Mouse (Mus musculus) lung, embryonic 14.5 days (tissue): ENCODE data around the gene Ddo. TPM values are rescaled to one million over a fixed set of nuclear protein-coding genes. Genes with fewer than 3 reads are reported as not detected.

Source experiments
- ATAC-seq: fragments of 200-750 bp; cut with Nextera tagmentation; 2 replicates; pipeline ENCODE4 v1.8.0; 2017; ENCODE audit warnings: mild to moderate bottlenecking, moderate TSS enrichment, moderate library complexity; ENCODE audit not compliant: insufficient read depth
- DNase-seq: peaks from one replicate; pipeline ENCODE4 v3.0.0-alpha.2; 2015
- H3K27ac ChIP-seq: fragments of 300-500 bp; sonication (generic); 2 replicates; pipeline ENCODE4 v1.5.1; 2014; ENCODE audit warnings: low read depth, mild to moderate bottlenecking, moderate library complexity
- H3K27me3 ChIP-seq: fragments of 300-500 bp; sonication (generic); 2 replicates; pipeline ENCODE4 v1.6.1; 2014; ENCODE audit warnings: low read length, control low read depth; ENCODE audit not compliant: insufficient read depth
- H3K36me3 ChIP-seq: fragments of 300-500 bp; sonication (generic); 2 replicates; pipeline ENCODE4 v1.6.1; 2014; ENCODE audit warnings: control low read depth; ENCODE audit not compliant: insufficient read depth
- H3K4me1 ChIP-seq: fragments of 300-500 bp; sonication (generic); 2 replicates; pipeline ENCODE4 v1.6.1; 2014; ENCODE audit warnings: antibody characterized with exemption, control low read depth; ENCODE audit not compliant: insufficient read depth
- H3K4me2 ChIP-seq: fragments of 300-500 bp; sonication (generic); 2 replicates; pipeline ENCODE4 v1.6.1; 2014; ENCODE audit warnings: mild to moderate bottlenecking
- H3K4me3 ChIP-seq: fragments of 300-500 bp; sonication (generic); 2 replicates; pipeline ENCODE4 v1.5.1; 2014; ENCODE audit warnings: low read depth, low read length
- H3K9ac ChIP-seq: fragments of 300-500 bp; sonication (generic); 2 replicates; pipeline ENCODE4 v1.6.1; 2014
- H3K9me3 ChIP-seq: fragments of 300-500 bp; sonication (generic); 2 replicates; pipeline ENCODE4 v1.6.1; 2016; ENCODE audit warnings: low read depth, low read length, control low read depth
- CTCF ChIP-seq: IDR thresholded peaks from 2 replicates; pipeline ENCODE4 v1.5.1; 2016; ENCODE audit warnings: antibody characterized with exemption, low read depth
- WGBS: fragments of 180-500 bp; shearing (Covaris S2); extraction: QIAGEN DNeasy Blood & Tissue Kit; methylation state at CpG from one replicate; pipeline ENCODE4 v1.1.7; 2014; 5-methylcytosine and 5-hydroxymethylcytosine counted together
- polyA plus RNA-seq: library from polyadenylated mRNA; unstranded; fragments of >200 nt; fragmentation: Nextera tagmentation; extraction: Ambion mirVana; gene quantifications from 2 replicates; pipeline ENCODE4 v1.2.1, GENCODE M21; 2014

Ddo gene
- polyA plus RNA-seq: 1.8 and 2.7 TPM in 2 replicates

DNA sequence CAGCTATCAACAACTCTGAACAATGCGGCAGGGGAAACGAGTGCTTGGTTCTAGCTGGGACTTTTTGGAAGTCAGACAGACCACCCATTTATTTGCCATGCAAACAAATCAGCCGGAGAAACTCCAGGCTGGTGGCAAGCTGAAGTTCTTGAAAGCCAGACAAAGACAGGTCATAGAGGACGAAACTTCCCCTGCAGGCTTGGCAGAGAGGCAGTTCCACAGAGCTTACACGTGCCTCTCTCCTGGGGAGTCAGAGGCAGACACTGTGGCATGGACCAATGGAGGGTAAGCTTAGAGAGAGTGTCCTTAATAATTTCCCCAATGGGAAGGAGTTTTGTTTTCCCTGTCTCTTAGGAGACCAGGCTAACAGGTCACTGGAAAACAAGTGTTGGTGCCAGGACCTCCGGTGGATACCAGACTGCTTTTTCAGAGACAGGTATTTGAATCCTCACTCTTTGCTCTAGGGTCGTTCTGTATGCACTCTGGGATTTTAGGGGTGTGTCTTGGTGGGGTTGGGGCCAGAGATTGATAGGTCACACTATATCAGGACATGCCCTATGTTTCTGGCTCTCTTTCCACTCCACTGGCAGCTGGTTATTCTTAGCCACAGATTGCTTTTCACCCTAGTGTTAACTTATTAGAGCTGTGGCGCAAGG lies at the start of gene Ddo:
Gene Ddo (plus strand): TSS at position 356 of the 656 bp plus-strand sequence.
- Histone ChIP-seq H3K27me3 (no peaks in the 10 kb centered on the region), H3K9me3 (no peaks in the 10 kb centered on the region), H3K4me2 (peak within 1 kb of the TSS; percentile 44), H3K4me3 (0 out of 2 replicates have a peak within 1 kb of the TSS, but pooled peaks have one; percentile 10), H3K36me3 (no peaks in the 10 kb centered on the region), H3K4me1 (0 out of 2 replicates have a peak, but pooled peaks cover 4% of the 10 kb centered on the region), H3K27ac (peak within 1 kb of the TSS; percentile 1; the same call in 1 of the 2 replicates), H3K9ac (no peak within 1 kb of the TSS)
- TF ChIP-seq CTCF: no peak
- DNase-seq (peak; percentile 37), ATAC-seq (peak; percentile 80)
- WGBS: 31% methylated on average over 8 of the region's 8 CpGs

DNA sequence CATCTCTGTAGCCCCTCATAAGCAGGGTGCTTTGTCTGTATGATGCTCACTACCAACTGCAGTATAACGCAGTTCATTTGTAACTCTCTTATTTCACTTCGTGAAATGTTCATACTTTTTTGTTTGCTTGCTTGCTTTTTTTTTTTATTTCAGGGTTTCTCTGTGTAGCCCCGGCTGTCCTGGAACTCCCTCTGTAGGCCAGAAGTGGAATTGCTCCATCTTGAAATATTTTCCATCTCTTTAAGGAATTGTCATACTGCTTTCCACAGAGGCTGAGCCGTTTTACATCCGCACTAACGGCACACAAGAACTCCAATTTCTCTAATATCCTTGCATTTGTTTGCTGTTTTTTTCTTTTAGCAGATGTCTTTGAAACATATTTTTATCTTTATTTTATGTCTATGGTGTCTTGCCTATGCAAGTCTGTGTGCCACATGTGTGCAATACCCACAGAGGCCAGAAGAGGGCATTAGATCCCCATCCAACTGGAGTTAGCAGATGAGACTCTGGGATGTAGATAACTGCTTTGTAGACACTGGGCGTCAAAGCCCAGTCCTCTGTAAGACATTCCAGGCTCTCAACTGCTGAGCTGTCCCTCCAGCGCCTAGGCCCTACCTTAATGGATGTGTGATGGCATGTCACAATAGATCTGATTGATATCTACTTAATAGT lies 46.1 kb upstream of the Ddo start:
- 76% methylated on average over 8 of the region's 8 CpGs for WGBS
- H3K4me2 ChIP-seq: no peak overlapping the region
- no peak overlapping the region for H3K27ac ChIP-seq
- H3K27me3 ChIP-seq: no peaks in the 10 kb centered on the region
- H3K9me3 ChIP-seq: no peaks in the 10 kb centered on the region
- no peak overlapping the region for H3K4me3 ChIP-seq
- ATAC-seq: no peak
- peak; percentile 33; the same call in 1 of the 2 replicates for TF ChIP-seq CTCF
- no peaks in the 10 kb centered on the region for H3K36me3 ChIP-seq
- H3K4me1 ChIP-seq: no peaks in the 10 kb centered on the region
- no peak overlapping the region for H3K9ac ChIP-seq
- peak; percentile 43 for DNase-seq

DNA sequence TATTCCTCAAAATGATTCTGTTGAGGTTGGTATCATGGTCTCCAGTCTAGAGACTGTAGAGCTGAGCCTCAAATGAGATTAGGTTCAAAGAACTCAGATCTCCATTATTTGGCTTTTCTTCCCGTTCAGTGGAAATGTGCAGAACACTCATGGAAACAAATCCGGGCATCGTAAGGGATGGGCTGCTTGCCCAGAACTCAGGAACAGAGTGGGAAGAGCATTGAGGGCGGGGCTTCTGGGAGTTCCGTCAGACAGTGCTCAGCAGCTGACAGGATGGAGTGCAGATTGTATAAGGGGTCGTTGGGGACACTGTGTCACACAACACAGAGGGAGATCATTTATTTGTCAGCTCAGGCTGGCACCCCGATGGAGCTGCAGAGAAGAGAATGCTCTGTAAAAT lies 37.6 kb upstream of the Ddo start:
- WGBS: 53% methylated on average over 7 of the region's 7 CpGs
- no peaks in the 10 kb centered on the region for H3K36me3 ChIP-seq

DNA sequence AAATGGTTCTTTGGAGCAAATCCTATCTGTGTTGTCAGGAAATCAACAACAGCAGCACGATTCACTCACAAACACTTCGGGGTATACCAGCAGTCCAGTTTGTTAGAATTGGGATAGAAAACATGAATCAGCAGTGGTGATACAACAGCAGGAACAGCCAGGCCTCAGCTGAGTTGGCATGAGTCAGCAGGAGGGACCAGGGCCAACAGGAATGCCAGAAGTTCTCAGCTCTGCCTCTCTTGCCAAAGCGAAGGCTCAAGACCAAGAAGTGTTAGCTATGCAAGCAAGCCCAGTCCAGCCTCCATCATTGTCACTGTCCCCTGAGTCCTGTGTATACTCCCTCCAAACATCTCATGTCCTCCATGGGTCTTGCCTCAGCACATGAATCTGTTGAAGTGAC lies 32.6 kb upstream of the Ddo start:
- 86% methylated on average over 3 of the region's 3 CpGs for WGBS
- no peak overlapping the region for H3K9ac ChIP-seq
- H3K36me3 ChIP-seq: no peaks in the 10 kb centered on the region
- H3K27ac ChIP-seq: no peak overlapping the region
- no peak for TF ChIP-seq CTCF
- H3K4me1 ChIP-seq: no peaks in the 10 kb centered on the region
- ATAC-seq (no peak), DNase-seq (peak; percentile 1)
- no peak overlapping the region for H3K4me2 ChIP-seq
- H3K9me3 ChIP-seq: no peaks in the 10 kb centered on the region
- H3K4me3 ChIP-seq: no peak overlapping the region
- H3K27me3 ChIP-seq: no peaks in the 10 kb centered on the region

More for the DNA sequence above, 37.6 kb upstream of the Ddo start:
- no peak for ATAC-seq
- Histone ChIP-seq H3K4me2 (no peak overlapping the region), H3K27ac (no peak overlapping the region), H3K27me3 (no peaks in the 10 kb centered on the region), H3K4me1 (no peaks in the 10 kb centered on the region), H3K4me3 (no peak overlapping the region), H3K9ac (no peak overlapping the region), H3K9me3 (no peaks in the 10 kb centered on the region)
- no peak for TF ChIP-seq CTCF
- peak; percentile 44 for DNase-seq

DNA sequence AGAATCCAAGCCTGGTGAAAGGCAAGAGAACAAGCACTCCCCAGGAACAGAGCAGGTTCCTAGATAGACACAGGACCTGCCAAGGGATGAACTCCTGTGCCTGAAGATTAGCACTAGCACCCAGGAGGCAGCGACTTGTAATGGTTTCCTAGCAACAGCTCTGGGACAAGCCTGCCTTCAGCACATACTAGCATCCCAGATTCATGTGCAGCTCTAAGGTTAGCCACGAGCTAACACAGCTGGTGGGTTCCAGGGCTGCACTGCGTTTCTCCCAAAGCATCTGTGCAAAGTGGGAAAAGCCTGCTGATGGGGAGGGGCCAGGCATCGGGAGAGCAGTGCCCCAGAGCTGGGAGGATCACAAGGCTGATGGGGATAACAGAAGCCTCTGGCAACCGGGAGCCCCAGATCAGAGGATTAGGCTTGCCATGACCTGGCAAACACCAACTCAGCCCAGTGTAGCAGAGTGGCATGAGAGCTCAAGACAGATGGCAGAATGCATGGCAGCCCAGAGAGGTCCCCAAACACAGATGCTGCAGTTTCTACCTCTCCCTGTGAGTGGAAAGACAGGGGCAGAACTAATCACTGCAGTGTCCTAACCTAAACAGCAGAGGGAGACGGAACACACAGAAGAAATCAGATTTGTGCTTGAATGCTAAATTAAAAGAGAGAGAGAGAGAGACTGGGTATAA lies 25.0 kb upstream of the Ddo start:
- peak; percentile 47 for TF ChIP-seq CTCF
- H3K36me3 ChIP-seq: no peaks in the 10 kb centered on the region
- H3K27me3 ChIP-seq: no peaks in the 10 kb centered on the region
- peak; percentile 8 for DNase-seq
- no peak overlapping the region for H3K4me2 ChIP-seq
- ATAC-seq: no peak
- no peaks in the 10 kb centered on the region for H3K4me1 ChIP-seq
- no peak overlapping the region for H3K9ac ChIP-seq
- no peak overlapping the region for H3K4me3 ChIP-seq
- WGBS: 58% methylated on average over 6 of the region's 6 CpGs
- no peak overlapping the region for H3K27ac ChIP-seq
- peaks cover 3% of the 10 kb centered on the region; the same call in 1 of the 2 replicates for H3K9me3 ChIP-seq

GRCm38 (mm10) chr10:40617973-40618372 lies 11.8 kb upstream of the Ddo start:
- Histone ChIP-seq H3K4me3 (no peak overlapping the region), H3K9me3 (no peaks in the 10 kb centered on the region), H3K4me2 (no peak overlapping the region), H3K4me1 (no peaks in the 10 kb centered on the region), H3K27ac (no peak overlapping the region), H3K27me3 (no peaks in the 10 kb centered on the region), H3K9ac (no peak overlapping the region), H3K36me3 (no peaks in the 10 kb centered on the region)
- DNase-seq (peak; percentile 20), ATAC-seq (no peak)
- TF ChIP-seq CTCF: no peak

DNA sequence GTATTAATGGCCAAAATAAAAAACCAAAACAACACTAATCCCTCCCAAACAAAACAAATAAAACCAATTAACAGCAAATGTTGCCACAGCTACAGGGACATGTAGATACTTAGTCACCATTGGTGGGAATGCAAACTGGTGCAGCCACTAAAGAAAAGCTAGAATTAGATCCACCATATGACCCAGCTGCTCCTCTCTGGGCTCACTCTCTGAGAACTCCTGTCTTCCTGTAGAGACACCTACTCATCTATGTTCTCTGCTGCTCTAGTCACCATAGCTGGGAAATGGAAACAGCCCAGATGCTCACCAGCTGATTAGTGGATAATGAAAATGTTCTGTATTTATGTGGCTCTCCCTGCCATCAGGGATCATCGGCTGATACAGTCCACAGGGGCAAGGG lies 10.1 kb upstream of the Ddo start:
- Histone ChIP-seq H3K27ac (no peak overlapping the region), H3K4me2 (no peak overlapping the region), H3K36me3 (no peaks in the 10 kb centered on the region), H3K9me3 (no peaks in the 10 kb centered on the region), H3K9ac (no peak overlapping the region), H3K4me1 (no peaks in the 10 kb centered on the region), H3K4me3 (no peak overlapping the region), H3K27me3 (no peaks in the 10 kb centered on the region)
- 85% methylated on average over 1 of the region's 1 CpGs for WGBS
- DNase-seq (no peak), ATAC-seq (no peak)
- no peak for TF ChIP-seq CTCF
